Mouse (Mus musculus): ENCODE results near the gene Rem2.

Rem2 gene

GRCm38 (mm10) chr14:54443712-54444618, 31.9 kb upstream of the Rem2 start:
- DNase-seq (ENCODE audit: low read depth, low spot score): no peak

- DNase-seq (ENCODE audit: low read depth, low spot score): no peak
Observed at GRCm38 (mm10) chr14:54445476-54445875, 30.4 kb upstream of the Rem2 start.

- DNase-seq (ENCODE audit: low read depth, low spot score): no peak
Observed at GRCm38 (mm10) chr14:54453566-54453965, 22.3 kb upstream of the Rem2 start.

GRCm38 (mm10) chr14:54454669-54455528, 21.0 kb upstream of the Rem2 start:
- no peak for DNase-seq (ENCODE audit: low read depth, low spot score)

- no peak for DNase-seq (ENCODE audit: low read depth, low spot score)
Observed at GRCm38 (mm10) chr14:54457907-54458569, 17.9 kb upstream of the Rem2 start.

GRCm38 (mm10) chr14:54462146-54462545, 13.8 kb upstream of the Rem2 start:
- no peak for DNase-seq (ENCODE audit: low read depth, low spot score)

GRCm38 (mm10) chr14:54463108-54463958, 12.6 kb upstream of the Rem2 start:
- DNase-seq (ENCODE audit: low read depth, low spot score): no peak

- DNase-seq (ENCODE audit: low read depth, low spot score): peak; percentile 93
Observed at GRCm38 (mm10) chr14:54463959-54464292, 12.0 kb upstream of the Rem2 start, which contains the start of gene Lrp10. TSS of gene Lrp10 (plus strand) at chr14:54464137.

GRCm38 (mm10) chr14:54464293-54465005, 11.5 kb upstream of the Rem2 start:
- peak; percentile 86 for DNase-seq (ENCODE audit: low read depth, low spot score)

GRCm38 (mm10) chr14:54471467-54471866, 4.4 kb upstream of the Rem2 start:
- DNase-seq (ENCODE audit: low read depth, low spot score): no peak

- DNase-seq (ENCODE audit: low read depth, low spot score): no peak
Observed at GRCm38 (mm10) chr14:54472671-54473070, 3.2 kb upstream of the Rem2 start.

- DNase-seq (ENCODE audit: low read depth, low spot score): no peak
Observed at GRCm38 (mm10) chr14:54474744-54475143, 1.2 kb upstream of the Rem2 start.

- DNase-seq (ENCODE audit: low read depth, low spot score): no peak
Observed at GRCm38 (mm10) chr14:54477172-54477909, 1.4 kb downstream of the Rem2 start.

- DNase-seq (ENCODE audit: low read depth, low spot score): peak; percentile 72
Observed at GRCm38 (mm10) chr14:54479451-54479920, 3.6 kb downstream of the Rem2 start.

GRCm38 (mm10) chr14:54480673-54481072, 4.8 kb downstream of the Rem2 start:
- no peak for DNase-seq (ENCODE audit: low read depth, low spot score)

GRCm38 (mm10) chr14:54481402-54481801, 5.5 kb downstream of the Rem2 start:
- DNase-seq (ENCODE audit: low read depth, low spot score): peak; percentile 77

GRCm38 (mm10) chr14:54482498-54482897, 6.6 kb downstream of the Rem2 start:
- DNase-seq (ENCODE audit: low read depth, low spot score): peak; percentile 74

- DNase-seq (ENCODE audit: low read depth, low spot score): no peak
Observed at GRCm38 (mm10) chr14:54485899-54486298, 10.0 kb downstream of the Rem2 start.

GRCm38 (mm10) chr14:54487732-54488131, 11.8 kb downstream of the Rem2 start:
- DNase-seq (ENCODE audit: low read depth, low spot score): no peak

Data from CD4-positive helper T cell, adult 2 months (primary cell).